Mouse (Mus musculus) left cerebral cortex, adult 2 months (tissue): ENCODE data around the gene Prr5. TPM values are rescaled to one million over a fixed set of nuclear protein-coding genes. Genes with fewer than 3 reads are reported as not detected.

Source experiments
- DNase-seq, 2 experiments: peaks; one replicate each; pipeline ENCODE4 v3.0.0; 2021 to 2022; ENCODE audit warnings: low spot score in 2 of 2, mixed read lengths in 1 of 2; ENCODE audit errors: extremely low spot score in 1 of 2
- H3K27ac ChIP-seq: fragments of 200-600 bp; 2 replicates; pipeline ENCODE4 v1.8.1; 2022
- H3K4me3 ChIP-seq: fragments of 200-600 bp; 2 replicates; pipeline ENCODE4 v1.8.1; 2022
- CTCF ChIP-seq: fragments of 200-600 bp; IDR thresholded peaks from 2 replicates; pipeline ENCODE4 v1.8.1; 2022; ENCODE audit warnings: antibody characterized with exemption, mild to moderate bottlenecking, moderate library complexity
- intact Hi-C: fragments of 180-260 bp; cut with DNase I; formaldehyde crosslinking; loops from one replicate; pipeline ENCODE4 v1.15.1; 2025
- total RNA-seq, 2 experiments: library from RNA; stranded (reverse); gene quantifications; 2 replicates each; pipeline ENCODE4 v1.2.3; 2021

Gene Prr5
- total RNA-seq, 2 experiments from 2014 or later = 13.8 to 14.1 TPM

- Histone ChIP-seq H3K27ac (no peak overlapping the region), H3K4me3 (no peak overlapping the region)
- no peak for DNase-seq
- intact Hi-C loops = no loop called here
- no peak for TF ChIP-seq CTCF
Measured at GRCm38 (mm10) chr15:84682206-84682605, 12.8 kb downstream of the Prr5 start.

- no peak for TF ChIP-seq CTCF
- Histone ChIP-seq H3K27ac (no peak overlapping the region), H3K4me3 (no peak overlapping the region)
- intact Hi-C loops = no loop called here
- DNase-seq = no peak
Measured at GRCm38 (mm10) chr15:84682821-84683220, 13.4 kb downstream of the Prr5 start.

GRCm38 (mm10) chr15:84684520-84684919 lies 15.1 kb downstream of the Prr5 start:
- TF ChIP-seq CTCF = no peak
- intact Hi-C loops = no loop called here
- no peak overlapping the region for H3K4me3 ChIP-seq
- no peak overlapping the region for H3K27ac ChIP-seq
- no peak for DNase-seq

GRCm38 (mm10) chr15:84685417-84685816 lies 16.0 kb downstream of the Prr5 start:
- TF ChIP-seq CTCF = no peak
- intact Hi-C loops = no loop called here
- no peak for DNase-seq
- Histone ChIP-seq H3K27ac (no peak overlapping the region), H3K4me3 (no peak overlapping the region)

GRCm38 (mm10) chr15:84687904-84688303 lies 18.5 kb downstream of the Prr5 start:
- DNase-seq = no peak
- Histone ChIP-seq H3K4me3 (no peak overlapping the region), H3K27ac (no peak overlapping the region)
- intact Hi-C loops = no loop called here
- TF ChIP-seq CTCF = no peak

- Histone ChIP-seq H3K27ac (no peak overlapping the region), H3K4me3 (no peak overlapping the region)
- DNase-seq = no peak
- no peak for TF ChIP-seq CTCF
- intact Hi-C loops = no loop called here
Measured at GRCm38 (mm10) chr15:84689356-84689755, 19.9 kb downstream of the Prr5 start.

GRCm38 (mm10) chr15:84691513-84691912 lies 22.1 kb downstream of the Prr5 start:
- no peak overlapping the region for H3K27ac ChIP-seq
- intact Hi-C loops = no loop called here
- no peak for DNase-seq
- TF ChIP-seq CTCF = no peak
- no peak overlapping the region for H3K4me3 ChIP-seq

GRCm38 (mm10) chr15:84692645-84693044 lies 23.2 kb downstream of the Prr5 start:
- Histone ChIP-seq H3K27ac (no peak overlapping the region), H3K4me3 (no peak overlapping the region)
- intact Hi-C loops = no loop called here
- no peak for DNase-seq
- TF ChIP-seq CTCF = no peak

- TF ChIP-seq CTCF = no peak
- no peak for DNase-seq
- Histone ChIP-seq H3K4me3 (no peak overlapping the region), H3K27ac (no peak overlapping the region)
- intact Hi-C loops = no loop called here
Measured at GRCm38 (mm10) chr15:84696021-84696420, 26.6 kb downstream of the Prr5 start.

GRCm38 (mm10) chr15:84697611-84698011 lies 28.2 kb downstream of the Prr5 start:
- Histone ChIP-seq H3K27ac (no peak overlapping the region; the same call in 1 of the 2 replicates), H3K4me3 (no peak overlapping the region)
- no peak for TF ChIP-seq CTCF
- peak; percentile 35 to 54 for DNase-seq
- intact Hi-C loops = no loop called here

GRCm38 (mm10) chr15:84698189-84698588 lies 28.8 kb downstream of the Prr5 start:
- TF ChIP-seq CTCF = no peak
- H3K4me3 ChIP-seq = no peak overlapping the region
- H3K27ac ChIP-seq = peak overlapping the region; percentile 17; the same call in 1 of the 2 replicates
- intact Hi-C loops = no loop called here
- no peak for DNase-seq

- intact Hi-C loops = loop anchor here (2.0 kb wide), 1 partner anchor 25 kb away; no protein-coding TSS in a partner anchor
- TF ChIP-seq CTCF = peak; percentile 76
- no peak overlapping the region for H3K4me3 ChIP-seq
- peak; percentile 36 to 47 for DNase-seq
- no peak overlapping the region for H3K27ac ChIP-seq
Measured at GRCm38 (mm10) chr15:84700147-84700794, 30.9 kb downstream of the Prr5 start.

GRCm38 (mm10) chr15:84701947-84702346 lies 32.5 kb downstream of the Prr5 start:
- DNase-seq = peak in 1 of 2 experiments; percentile 17
- no peak overlapping the region for H3K27ac ChIP-seq
- H3K4me3 ChIP-seq = no peak overlapping the region
- peak; percentile 73 for TF ChIP-seq CTCF
- intact Hi-C loops = loop anchor here (2.0 kb wide), 1 partner anchor 27 kb away; no protein-coding TSS in a partner anchor
